Mouse (Mus musculus) thymus, postnatal 25 days (tissue): ENCODE data around the gene Gdpgp1.
A peak's percentile ranks its signal among the peaks of the same experiment; 100 is the strongest.

ENCODE experiments used
- DNase-seq: peaks from one replicate; pipeline ENCODE4 v3.0.0; 2022

Gene Gdpgp1

GRCm38 (mm10) chr7:80199851-80200587 lies 32.6 kb upstream of the Gdpgp1 start:
- DNase-seq = no peak

DNA sequence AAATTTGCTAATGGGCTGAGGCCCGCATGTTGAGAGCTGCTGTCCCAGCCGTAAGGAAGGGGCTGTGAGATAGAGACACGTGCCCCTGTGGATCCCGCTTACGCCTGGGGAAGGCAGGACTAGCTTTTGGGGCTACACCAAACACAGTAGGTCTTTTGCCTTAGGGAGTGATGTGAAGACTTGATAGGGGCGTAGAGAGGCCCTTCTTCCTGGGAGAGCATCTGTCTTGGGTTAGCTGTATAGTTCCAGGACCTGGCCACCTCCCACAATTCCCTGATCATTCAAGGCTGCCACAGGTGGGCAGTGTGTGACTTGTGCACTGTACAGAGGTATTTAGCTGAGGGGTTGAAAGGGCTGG lies 32.1 kb upstream of the Gdpgp1 start:
- DNase-seq = no peak

GRCm38 (mm10) chr7:80200963-80201539 lies 31.6 kb upstream of the Gdpgp1 start:
- no peak for DNase-seq

DNA sequence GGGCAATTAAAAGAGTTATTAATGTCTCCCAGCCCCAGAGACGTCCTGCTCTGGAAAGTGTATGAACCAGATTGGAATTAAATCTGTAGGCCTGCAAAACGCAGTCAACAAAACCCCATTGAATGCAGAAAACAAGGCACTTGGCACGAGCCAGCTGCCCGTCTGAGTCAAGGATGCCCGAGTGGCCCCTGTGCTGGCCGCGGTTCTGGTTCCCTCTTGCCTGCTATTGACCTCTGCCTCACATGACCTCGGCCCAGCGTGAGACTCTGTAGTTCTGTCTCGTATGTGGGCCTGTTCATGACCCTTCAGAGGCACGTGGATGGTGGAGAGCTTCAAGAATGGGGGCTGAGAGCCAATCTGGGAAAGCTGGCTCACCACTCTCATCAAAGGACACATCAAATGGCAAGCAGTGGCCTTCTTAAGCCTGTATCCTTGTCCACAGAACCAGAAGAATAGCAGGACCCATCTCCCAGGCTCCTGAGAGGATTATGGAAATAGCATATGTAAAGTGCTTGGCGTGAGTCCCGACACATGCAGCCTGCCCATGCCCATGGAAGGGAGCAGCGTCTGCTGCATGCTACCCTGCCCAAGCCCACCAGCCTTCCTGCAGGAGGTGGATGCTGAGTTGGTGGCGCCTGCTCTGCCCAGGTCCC lies 30.7 kb upstream of the Gdpgp1 start:
- no peak for DNase-seq

DNA sequence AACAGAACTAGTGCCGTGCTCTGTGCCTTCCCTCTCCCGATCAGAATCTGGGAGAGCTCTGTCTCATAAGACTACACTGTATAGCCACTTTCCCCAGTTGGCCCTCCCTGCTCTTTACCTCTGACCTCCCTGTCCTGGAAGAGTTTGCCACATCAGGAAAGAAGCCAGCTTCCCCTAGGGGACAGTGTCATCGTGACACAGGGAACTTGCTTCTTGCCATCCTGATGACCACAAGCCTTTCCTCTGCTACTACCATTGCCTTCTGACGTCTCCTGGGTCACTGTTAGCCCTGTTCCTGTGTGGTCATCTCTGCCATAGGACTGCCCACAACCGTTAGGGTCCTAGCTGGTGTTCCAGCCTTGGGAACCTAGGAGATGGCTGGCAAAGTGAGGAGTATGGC lies 29.7 kb upstream of the Gdpgp1 start:
- DNase-seq = no peak

- DNase-seq = no peak
These were observed 29.0 kb upstream of the Gdpgp1 start for GRCm38 (mm10) chr7:80203638-80204096.

DNA sequence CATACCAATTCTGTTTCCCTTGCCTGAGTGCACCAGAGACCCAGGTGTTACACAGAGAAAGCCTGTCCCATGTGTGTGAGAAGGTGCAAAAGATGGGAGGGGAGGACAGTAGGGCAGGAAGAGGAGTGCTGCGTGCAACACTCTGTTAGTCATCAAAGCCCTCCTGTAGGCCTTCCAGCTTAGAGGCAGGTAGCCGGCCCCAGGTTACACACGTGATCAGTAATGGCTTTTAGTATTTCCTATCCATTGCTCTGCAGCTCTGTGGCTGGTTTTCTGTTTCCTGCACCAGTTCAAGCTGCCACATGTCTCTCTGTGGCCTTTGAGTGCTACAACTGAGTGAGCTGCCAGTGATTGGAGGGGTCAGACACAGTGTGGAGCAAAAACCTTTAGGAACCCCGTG lies 28.3 kb upstream of the Gdpgp1 start:
- DNase-seq = peak; percentile 43

DNA sequence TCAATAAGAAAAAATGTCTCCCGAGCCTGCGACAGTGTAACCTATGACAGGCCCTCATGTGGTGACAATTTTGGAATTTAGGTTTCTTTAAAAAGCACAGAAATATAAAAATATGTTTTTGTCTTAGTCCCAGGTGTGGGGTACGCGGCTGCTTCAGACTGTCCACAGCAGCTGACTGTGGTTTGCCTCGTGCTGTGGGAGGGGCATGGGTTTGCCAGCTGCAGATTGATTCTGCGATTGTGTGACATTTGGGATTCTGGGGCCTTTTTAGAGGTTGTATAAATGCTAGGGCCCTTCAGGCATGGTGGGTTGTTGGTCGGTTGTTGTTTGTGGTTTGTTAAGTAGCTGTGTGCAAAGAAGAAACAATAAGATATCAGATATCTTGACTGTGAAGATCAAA lies 27.7 kb upstream of the Gdpgp1 start:
- DNase-seq = peak; percentile 62

DNA sequence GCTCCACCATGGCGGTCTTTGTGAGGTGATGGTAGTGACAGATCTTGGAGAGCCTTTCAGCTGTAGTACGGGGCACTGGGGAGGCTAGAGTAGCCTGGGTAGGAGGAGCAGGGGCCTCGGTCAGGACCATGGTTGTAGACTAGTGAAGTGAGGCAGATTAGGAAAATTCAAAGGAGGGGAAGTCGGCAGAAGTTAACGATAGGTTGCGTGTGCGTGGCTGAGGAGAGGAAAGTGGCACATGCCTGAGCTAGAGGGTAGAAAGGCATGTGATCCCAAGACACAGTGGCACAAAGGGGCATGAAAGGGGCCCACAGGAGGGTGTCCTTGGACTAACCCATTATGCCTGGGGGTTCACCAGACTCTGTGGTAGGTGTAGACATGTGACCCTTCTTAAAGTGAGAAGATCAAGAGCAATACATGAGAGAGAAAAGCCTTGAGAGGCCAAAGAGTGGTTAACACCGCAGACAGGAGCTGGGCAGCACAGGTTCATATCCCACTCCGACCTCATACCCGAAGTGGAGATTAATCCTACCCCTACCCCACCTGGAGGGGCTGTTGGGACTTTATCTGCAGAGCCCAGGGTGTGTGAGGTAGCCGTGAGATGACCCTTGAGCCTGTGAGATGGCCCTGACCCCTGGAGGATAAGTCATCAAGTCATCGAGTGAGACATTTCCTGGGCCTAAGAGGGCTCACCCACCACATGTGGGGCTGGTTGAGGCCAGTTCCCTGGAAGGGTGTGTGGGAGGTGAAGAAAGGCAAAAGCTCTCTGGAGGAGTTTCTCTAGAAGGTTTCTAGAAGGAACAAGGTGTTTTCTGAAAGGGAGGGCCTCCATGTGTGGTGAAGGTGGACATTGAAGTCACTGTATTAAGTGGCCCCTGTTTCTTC lies 26.7 kb upstream of the Gdpgp1 start:
- DNase-seq = no peak

DNA sequence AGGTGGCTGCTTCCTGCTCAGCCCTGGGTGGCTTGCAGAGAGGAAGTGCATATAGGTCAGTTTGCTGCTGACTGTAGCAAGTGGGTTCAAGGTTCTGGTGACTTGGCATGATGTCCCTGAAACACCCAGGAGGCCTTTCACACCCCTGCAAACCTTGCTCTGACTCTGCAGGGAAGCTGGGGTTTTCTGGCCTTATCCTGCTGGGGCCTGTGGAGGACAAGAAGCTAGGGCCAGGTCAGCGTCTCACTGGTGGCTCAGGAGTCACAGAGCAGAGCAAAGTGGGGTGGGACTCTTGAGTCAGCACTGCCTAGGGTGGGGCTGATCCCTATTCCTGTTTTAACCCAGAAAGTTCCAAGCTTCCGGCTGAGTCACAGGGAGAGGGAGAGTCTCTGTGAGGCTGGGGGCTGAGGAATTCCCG lies 25.3 kb upstream of the Gdpgp1 start:
- DNase-seq = no peak

DNA sequence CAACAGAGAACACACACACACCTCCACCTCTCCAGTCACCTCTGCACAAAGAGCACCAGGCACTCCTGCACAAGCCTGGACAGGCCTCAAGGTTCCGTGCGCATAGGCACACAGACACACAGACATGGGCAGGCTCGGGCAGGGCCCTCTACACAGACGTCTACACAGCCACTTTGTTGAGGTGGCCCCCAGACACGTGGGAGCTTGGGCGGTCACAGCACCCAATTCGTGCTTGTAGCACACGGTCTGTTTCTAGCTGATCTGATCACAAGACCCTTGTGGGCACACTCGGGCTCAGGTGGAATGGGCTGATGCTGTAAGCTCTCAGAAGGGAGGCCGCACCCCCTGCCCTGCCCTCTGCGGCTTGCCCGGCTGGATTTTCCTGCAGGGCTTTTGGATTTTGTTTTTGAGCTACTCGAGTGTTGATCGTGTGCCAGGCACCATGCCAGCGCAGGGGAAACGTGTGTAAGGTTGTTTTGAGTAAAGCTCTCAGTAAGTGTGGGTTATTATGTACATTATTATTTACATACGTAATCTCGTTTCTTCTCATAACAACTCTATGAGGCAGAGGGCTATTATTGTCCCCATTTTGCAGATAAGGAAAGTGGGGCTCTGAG lies 24.5 kb upstream of the Gdpgp1 start:
- no peak for DNase-seq

DNA sequence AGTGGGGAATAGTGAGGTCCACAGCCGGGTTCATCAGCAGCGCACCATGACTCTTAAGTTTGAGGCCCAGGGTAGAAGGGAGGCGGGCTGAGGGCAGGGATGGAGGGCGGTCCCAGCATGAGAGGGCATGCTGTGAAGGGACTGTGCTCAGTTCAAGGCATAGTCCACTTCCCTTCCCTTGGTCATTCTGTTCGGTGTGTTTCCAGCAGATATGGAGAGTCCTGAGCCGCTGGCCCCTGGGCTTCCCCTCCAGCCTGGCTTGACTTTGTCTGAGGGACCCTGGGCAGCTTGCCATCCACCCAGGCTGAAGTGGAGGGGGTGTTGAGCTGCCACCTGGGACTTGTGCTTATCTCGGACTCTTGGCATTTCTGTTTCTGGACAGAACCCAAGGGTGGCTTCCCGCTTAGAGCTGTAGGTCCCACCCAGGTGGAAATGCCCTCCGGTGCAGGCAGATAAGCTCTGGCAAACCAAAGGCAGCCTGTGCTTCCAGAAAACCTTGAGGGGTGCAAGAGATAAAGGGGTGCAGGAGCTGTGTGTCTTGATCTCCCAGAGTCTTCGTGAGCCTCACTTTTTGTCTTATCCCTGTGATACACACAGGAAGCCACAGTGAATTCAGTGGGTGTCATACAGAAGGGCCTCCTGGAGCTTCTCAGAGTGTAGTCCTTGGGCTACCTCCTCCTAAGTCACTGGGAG lies 23.8 kb upstream of the Gdpgp1 start:
- no peak for DNase-seq

GRCm38 (mm10) chr7:80209669-80210068 lies 23.0 kb upstream of the Gdpgp1 start:
- DNase-seq = peak; percentile 70

DNA sequence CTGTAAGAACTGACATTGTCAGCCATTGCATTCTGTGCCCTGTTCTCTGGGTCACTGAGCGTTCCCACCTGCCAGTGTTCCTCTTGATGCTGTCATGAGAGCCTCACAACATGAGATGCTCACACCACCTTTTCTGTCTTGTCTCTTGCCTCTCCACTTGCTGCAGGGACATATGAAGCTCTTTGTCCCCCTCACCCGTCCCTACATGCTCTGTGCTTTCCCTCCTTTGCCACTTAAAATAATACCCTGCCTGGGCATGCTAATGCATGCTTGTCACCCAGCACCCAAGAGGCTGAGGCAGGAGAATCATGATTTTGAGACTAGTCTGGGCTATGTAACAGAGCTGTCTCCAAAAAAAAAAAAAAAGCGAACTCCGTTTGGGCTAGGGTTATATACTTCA lies 21.7 kb upstream of the Gdpgp1 start:
- no peak for DNase-seq

DNA sequence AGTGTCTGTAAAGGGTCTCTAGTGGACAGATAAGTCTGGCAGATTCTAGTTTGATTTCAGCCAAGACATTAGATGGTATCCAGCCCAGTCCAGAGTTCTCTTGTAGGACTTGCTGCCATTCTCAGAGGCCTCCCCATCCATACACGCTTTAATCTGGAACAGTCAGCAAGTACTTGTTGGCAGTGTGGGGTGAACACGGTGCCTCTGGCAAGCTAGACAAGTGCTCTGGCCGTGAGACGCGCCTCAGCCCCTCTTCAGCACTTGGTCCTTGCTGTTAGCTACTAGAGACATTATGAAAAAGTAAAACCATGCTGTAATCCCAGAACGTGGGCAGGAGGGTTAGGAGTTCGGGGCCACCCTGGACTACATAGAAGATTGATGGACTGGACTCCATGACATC lies 19.1 kb upstream of the Gdpgp1 start:
- no peak for DNase-seq

DNA sequence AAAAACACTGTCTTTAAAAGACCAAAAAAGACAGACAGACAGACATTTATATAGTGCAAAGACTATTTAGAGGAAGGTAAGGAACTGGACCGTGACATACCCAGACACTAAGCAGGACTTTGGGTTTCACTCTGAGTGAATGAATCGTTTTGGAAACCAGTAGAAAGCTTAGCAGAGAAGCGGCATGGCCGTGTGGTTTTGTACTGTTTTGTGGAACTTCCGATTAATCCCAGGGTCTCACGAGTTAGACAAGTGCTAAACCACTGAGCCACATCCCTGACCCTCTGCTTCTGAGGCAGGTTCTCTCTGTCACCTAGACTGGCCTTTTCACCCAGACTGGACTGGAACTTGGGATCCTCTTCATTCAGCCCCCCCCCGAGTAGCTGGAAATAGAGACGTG lies 18.2 kb upstream of the Gdpgp1 start:
- DNase-seq = no peak

GRCm38 (mm10) chr7:80215398-80215797 lies 17.3 kb upstream of the Gdpgp1 start:
- peak; percentile 89 for DNase-seq

- no peak for DNase-seq
These were observed 16.1 kb upstream of the Gdpgp1 start for GRCm38 (mm10) chr7:80216566-80216965.

DNA sequence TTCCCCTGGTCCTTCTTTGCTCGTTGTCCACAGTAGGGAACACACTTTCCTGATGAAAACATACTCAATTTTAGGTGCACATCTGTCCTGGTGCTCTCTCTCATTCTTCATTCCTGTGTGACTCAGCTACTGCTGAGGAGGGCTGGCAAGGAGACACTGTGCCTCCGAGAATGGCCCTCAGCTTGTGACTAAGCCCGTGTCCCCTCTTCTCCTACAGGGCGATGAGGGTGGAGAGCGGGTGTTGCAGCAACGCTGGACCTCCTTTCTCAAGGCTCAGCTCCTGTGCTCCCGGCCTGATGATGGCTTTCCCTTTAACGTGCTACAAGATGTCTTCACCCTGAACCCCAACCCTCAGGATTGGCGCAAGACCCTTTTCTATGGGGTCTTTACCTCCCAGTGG lies 14.0 kb upstream of the Gdpgp1 start:
- no peak for DNase-seq

DNA sequence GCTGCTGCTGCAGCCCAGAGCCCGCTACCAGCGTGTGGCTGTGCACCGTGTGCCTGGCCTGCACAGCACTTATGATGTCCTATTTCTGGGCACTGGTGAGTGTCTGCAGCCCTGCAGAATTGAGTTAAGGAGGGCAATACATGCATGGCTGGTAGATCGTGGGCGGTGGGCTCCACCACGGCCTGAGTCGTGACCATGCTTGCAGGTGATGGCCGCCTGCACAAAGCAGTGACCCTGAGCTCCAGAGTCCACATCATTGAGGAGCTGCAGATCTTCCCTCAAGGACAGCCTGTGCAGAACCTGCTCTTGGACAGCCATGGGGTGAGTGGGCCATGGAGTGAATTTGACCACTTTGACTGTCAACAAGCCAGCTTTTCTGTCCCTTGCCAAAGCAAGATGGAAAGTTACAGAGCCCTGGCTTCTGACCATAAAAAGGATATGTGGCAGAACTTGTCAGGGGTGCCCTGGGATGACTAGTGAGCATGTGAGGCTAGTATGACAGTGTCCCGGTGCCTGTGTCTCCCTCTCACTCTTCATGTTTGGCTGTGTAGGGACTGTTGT lies 12.3 kb upstream of the Gdpgp1 start:
- DNase-seq = no peak

DNA sequence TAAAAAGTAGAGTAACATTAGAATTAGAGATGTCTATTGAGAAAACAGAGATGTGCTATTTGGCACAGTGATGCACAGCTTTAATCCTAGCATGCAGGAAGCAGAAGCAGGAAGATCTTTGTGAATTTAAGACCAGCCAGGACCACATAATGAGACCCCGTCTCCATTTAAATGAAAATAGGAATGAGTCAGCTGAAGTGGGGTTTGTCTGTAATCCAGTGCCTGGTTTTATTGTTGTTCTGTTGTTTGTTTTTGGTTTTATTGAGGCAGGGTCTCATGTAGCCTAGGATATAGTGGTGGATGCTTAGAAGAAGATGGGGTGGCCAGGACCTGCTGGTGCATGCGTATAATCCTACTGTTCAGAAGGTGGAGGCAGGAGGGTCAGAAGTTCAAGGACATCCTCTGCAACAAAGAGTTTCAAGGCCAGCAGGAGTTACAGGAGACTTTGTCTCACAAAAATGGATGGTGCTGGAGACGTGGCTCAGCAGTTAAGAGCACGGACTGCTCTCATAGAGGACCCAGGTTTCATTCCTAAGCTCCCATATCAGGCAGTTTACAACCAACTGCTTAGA lies 11.4 kb upstream of the Gdpgp1 start:
- DNase-seq = no peak

GRCm38 (mm10) chr7:80227065-80227464 lies 5.6 kb upstream of the Gdpgp1 start:
- no peak for DNase-seq
